Mouse (Mus musculus) cerebellum, adult 2 months (tissue): ENCODE measurements around the gene Mkln1.

ENCODE experiments used
- CTCF ChIP-seq: fragments of 200-500 bp; IDR thresholded peaks from 2 replicates; pipeline ENCODE4 v1.5.1; 2011; ENCODE audit warnings: low read depth, mild to moderate bottlenecking, control low read depth, low read length, moderate library complexity, borderline replicate concordance; ENCODE audit not compliant: insufficient read depth
- POLR2A ChIP-seq: fragments of 200-500 bp; IDR thresholded peaks from 2 replicates; pipeline ENCODE4 v1.6.1; 2011; ENCODE audit warnings: low read length, control low read depth, borderline replicate concordance; ENCODE audit not compliant: insufficient read depth

- TF ChIP-seq CTCF (no peak), POLR2A (no peak)
These were observed 55.2 kb downstream of the Mkln1 start for GRCm38 (mm10) chr6:31453735-31454134.
